Mouse (Mus musculus) gastrocnemius, postnatal 10 days (tissue): ENCODE measurements around the gene Gpr158. TPM values are rescaled to one million over a fixed set of nuclear protein-coding genes. Genes with fewer than 3 reads are reported as not detected.

Source experiments
- DNase-seq: peaks from one replicate; pipeline ENCODE4 v3.0.0; 2021; ENCODE audit warnings: mixed read lengths
- total RNA-seq, 2 experiments: library from RNA; stranded (reverse); gene quantifications; 2 replicates each; pipeline ENCODE4 v1.2.3; 2021

The Gpr158 gene
- total RNA-seq, 2 experiments from 2014 or later, result 0.09 TPM

DNA sequence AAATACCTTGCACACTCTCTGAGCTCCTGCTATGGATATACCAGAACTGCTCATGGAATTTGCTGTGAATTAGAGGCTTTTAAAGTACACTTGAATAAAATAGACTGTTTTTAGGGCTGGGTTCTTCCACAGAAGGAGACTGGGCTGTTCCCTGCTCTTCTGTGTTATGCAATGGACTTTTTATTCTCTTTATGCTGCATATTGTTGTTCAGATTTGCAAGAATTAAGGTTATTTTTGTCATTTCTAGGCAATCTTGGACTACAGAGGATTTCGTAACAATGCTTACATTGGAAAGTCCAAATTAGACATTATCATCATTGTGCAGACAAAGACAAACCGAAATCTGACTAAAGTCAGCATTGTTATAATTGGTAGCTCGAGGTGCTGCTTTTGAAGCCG lies 298.4 kb downstream of the Gpr158 start:
- DNase-seq, result no peak

DNA sequence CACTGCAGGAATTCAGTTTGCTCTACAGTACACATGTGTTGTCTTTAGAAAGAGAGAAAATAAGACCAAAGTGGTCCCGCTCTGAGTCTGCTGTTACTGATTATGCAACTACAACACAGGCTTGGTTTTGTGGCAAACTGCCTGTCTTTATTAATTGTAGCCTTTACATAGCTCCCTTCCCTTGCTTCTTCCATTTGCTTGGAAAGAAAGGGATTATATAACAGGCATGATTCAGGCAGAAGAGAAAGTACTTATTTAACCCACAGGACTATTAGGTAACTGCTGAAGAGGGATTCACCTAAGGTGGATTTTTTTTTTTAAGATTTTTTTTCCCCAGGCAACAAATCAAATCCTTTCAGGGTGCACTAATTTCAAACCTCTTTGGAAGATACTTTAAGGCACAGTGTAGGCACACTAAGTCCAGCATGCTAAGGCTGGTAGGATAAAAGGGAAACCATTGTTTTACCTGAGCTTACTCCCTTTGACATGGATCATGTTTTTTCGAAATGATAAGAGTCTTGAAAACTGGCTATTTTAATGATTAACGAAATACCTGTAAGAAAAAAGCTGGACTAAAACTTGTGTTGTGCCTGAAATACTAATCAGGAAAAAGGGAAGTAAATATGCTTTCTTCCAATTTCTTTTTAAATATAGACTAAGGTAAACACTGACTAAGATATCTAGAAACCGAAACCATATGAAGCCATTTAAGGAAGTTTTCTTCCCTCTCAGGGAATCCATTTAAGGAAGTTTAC lies 308.9 kb downstream of the Gpr158 start:
- no peak for DNase-seq

DNA sequence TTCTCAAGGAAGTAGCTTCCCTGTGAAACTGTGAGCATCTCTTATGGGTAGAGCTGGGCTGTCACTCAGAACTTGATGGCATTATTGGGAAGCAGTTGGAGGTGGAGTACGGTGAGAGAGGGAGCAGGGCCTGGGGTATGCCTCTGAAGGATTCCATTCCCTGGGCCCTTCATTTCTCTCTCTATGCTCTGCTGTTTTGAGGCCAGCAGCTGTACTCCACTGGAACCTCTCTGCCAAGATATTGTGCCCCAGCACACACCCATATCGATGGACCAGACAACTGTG lies 309.4 kb downstream of the Gpr158 start:
- no peak for DNase-seq

- no peak for DNase-seq
Measured at GRCm38 (mm10) chr2:21680735-21681270, 313.5 kb downstream of the Gpr158 start.

GRCm38 (mm10) chr2:21684736-21685135 lies 317.4 kb downstream of the Gpr158 start:
- no peak for DNase-seq

- DNase-seq, result no peak
Measured at GRCm38 (mm10) chr2:21693128-21693527, 325.8 kb downstream of the Gpr158 start.

DNA sequence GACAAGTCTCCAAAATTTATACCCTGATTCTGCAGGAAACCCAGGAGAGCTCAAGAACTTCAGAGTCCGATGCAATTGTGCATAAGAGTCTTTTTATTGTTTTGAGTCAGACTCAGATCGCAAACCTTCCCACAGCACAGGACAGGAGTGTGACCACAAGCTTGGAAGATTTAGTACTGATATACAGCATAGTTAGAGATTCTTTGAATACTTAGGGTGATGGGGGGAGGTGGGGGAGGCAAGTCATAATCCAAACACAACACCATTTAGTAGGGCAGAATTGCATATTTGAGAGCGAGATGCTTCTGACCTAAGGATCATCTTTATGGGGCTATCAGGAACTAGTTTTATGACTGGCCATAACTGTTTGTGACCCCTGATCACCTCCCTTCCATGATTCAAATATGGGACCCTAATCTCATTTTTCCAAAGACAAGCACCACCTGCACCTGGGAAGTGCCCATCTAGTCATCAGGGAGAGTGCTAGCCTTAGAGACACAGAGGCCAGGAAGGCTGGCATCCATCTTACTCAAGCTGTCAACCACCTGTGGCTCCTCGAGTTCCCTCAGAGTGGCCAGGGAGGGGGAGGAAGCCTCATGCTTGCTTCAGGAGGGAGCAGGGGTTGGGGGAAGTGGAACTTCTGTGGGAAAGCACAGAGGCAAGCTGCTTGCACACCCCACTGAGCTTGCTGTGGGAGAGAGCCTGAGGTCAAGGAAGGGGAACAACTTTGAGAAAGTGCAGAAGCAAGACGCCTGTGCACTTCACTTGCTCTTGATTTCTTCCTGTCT lies 326.7 kb downstream of the Gpr158 start:
- no peak for DNase-seq

GRCm38 (mm10) chr2:21728075-21728474 lies 360.7 kb downstream of the Gpr158 start:
- no peak for DNase-seq

DNA sequence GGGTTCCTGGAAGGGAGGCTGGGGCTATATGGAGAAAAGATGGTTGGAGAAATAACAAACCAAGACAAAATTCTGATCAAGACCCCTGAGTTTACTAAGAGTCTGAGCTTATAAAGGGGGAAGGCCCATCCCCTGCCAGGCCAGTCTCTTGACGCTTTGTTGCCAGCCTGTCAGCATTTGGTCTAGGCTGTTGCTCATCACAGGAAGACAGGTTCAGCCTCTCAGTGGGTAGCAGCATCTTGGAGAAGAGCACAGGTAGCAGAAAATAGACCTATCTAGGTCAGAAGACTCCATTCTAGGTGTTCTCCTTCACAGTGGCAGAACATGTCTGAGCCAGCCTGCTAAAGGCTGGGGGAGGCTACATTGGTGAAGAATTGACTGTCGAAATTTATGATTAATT lies 416.4 kb downstream of the Gpr158 start:
- no peak for DNase-seq

GRCm38 (mm10) chr2:21793156-21793555 lies 425.8 kb downstream of the Gpr158 start:
- DNase-seq, result no peak

DNA sequence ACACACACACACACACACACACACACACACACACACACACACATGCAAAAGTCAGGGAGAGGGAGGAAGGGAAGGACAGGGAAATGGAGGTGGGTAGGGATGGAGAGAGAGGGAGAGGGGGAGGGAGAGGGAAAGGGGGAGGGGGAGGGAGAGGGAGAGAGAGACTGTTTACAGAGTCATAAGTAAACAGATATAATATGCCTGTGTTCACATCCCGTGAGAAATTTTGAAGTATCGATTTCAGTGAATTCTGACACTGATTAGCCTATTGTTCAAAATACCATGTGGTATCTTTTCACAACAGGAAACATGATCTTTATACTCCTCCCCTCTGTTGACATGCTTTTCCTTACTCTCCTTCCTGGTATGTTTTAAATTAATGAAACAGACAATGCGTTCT lies 432.3 kb downstream of the Gpr158 start:
- DNase-seq, result no peak

GRCm38 (mm10) chr2:21800045-21800444 lies 432.7 kb downstream of the Gpr158 start:
- DNase-seq, result no peak

GRCm38 (mm10) chr2:21808510-21808909 lies 441.2 kb downstream of the Gpr158 start:
- no peak for DNase-seq

DNA sequence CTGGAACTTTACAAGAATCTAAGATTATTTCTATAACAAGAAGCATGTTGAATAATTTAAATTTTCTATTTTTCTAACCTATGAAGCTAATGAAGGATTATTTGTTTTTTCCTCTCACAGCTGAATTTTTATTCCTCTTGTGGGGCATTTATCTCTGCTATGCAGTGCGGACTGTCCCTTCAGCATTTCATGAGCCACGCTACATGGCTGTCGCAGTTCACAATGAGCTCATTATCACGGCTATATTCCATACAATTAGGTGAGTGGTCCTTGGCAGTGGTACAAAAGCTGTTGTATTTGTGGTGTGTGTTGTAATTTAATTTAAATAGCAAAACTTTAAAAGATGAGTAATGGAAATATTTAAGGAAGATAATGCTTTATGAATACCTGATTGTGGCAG lies 443.1 kb downstream of the Gpr158 start:
- no peak for DNase-seq

- DNase-seq, result no peak
Measured at GRCm38 (mm10) chr2:21864061-21864460, 496.7 kb downstream of the Gpr158 start.

Other genes starting within 250 kb of the Gpr158 start
- gene Enkur, start 162.2 kb upstream of the Gpr158 start, total RNA-seq, result 1 to 10 TPM; 4.1 to 5.3 TPM
- gene Thnsl1, start 161.8 kb upstream of the Gpr158 start, total RNA-seq, result 1 to 10 TPM; 2.9 to 4.1 TPM